Mouse (Mus musculus): ENCODE measurements at regions not wholly inside any gene's neighbourhood (a gene's known extent, or its start where the extent isn't known, plus 50 kb on each side); places are given as distances from the start of the nearest gene placed in this dataset.

GRCm38 (mm10) chr11:64884518-64884917 lies 94.3 kb upstream of the Elac2 start:
- Histone ChIP-seq H3K27me3 (ENCODE audit: control insufficient read depth, insufficient read depth, low read length) (no peaks in the 10 kb centered on the region), H3K9me3 (ENCODE audit: control insufficient read depth, low read depth, low read length) (no peaks in the 10 kb centered on the region), H3K4me3 (ENCODE audit: low read depth, low read length) (no peak overlapping the region), H3K9ac (replicated peaks; ENCODE audit: low read depth, low read length) (no peak overlapping the region), H3K4me1 (ENCODE audit: control insufficient read depth, insufficient read depth, low read length) (no peaks in the 10 kb centered on the region), H3K4me2 (replicated peaks; ENCODE audit: low read depth, low read length) (no peak overlapping the region), H3K27ac (ENCODE audit: low read length) (no peak overlapping the region), H3K36me3 (ENCODE audit: control insufficient read depth, insufficient read depth, low read length) (no peaks in the 10 kb centered on the region)
- no peak for ATAC-seq (ENCODE audit: insufficient number of reproducible peaks, insufficient read depth, low FRiP score, low read depth)
- WGBS, result 61% methylated on average over 2 of the region's 2 CpGs

GRCm38 (mm10) chr11:64889335-64890020 lies 89.4 kb upstream of the Elac2 start:
- ATAC-seq (ENCODE audit: insufficient number of reproducible peaks, insufficient read depth, low FRiP score, low read depth), result no peak
- Histone ChIP-seq H3K4me3 (ENCODE audit: low read depth, low read length) (no peak overlapping the region), H3K9me3 (ENCODE audit: control insufficient read depth, low read depth, low read length) (no peaks in the 10 kb centered on the region), H3K4me1 (ENCODE audit: control insufficient read depth, insufficient read depth, low read length) (no peaks in the 10 kb centered on the region), H3K9ac (replicated peaks; ENCODE audit: low read depth, low read length) (no peak overlapping the region), H3K36me3 (ENCODE audit: control insufficient read depth, insufficient read depth, low read length) (no peaks in the 10 kb centered on the region), H3K27me3 (ENCODE audit: control insufficient read depth, insufficient read depth, low read length) (no peaks in the 10 kb centered on the region), H3K4me2 (replicated peaks; ENCODE audit: low read depth, low read length) (no peak overlapping the region), H3K27ac (ENCODE audit: low read length) (no peak overlapping the region)
- 35% methylated on average over 11 of the region's 11 CpGs for WGBS

DNA sequence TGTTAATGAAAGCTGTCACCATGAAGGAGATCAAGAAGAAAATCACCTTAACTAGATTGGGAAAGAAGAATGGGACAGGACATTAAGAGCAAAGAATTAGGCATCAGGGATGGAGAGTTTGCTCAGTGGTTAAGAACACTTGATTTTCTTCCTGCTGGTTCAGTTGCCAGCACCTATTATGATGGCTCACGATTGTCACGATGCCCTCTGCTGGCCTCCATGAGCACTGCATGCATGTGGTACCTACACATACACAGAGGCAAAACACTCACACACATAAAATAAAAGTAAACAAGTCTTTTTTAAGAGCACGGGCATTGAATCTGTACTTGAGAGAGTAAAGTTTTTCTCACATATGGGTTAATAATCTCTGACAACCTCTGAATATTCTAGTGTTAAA lies 88.1 kb upstream of the Elac2 start:
- H3K27ac ChIP-seq (ENCODE audit: low read length), result no peak overlapping the region
- 52% methylated on average over 3 of the region's 3 CpGs for WGBS
- H3K9ac ChIP-seq (replicated peaks; ENCODE audit: low read depth, low read length), result no peak overlapping the region
- H3K4me1 ChIP-seq (ENCODE audit: control insufficient read depth, insufficient read depth, low read length), result no peaks in the 10 kb centered on the region
- no peak for ATAC-seq (ENCODE audit: insufficient number of reproducible peaks, insufficient read depth, low FRiP score, low read depth)
- H3K27me3 ChIP-seq (ENCODE audit: control insufficient read depth, insufficient read depth, low read length), result no peaks in the 10 kb centered on the region
- H3K36me3 ChIP-seq (ENCODE audit: control insufficient read depth, insufficient read depth, low read length), result no peaks in the 10 kb centered on the region
- no peak overlapping the region for H3K4me2 ChIP-seq (replicated peaks; ENCODE audit: low read depth, low read length)
- H3K9me3 ChIP-seq (ENCODE audit: control insufficient read depth, low read depth, low read length), result no peaks in the 10 kb centered on the region
- H3K4me3 ChIP-seq (ENCODE audit: low read depth, low read length), result no peak overlapping the region

DNA sequence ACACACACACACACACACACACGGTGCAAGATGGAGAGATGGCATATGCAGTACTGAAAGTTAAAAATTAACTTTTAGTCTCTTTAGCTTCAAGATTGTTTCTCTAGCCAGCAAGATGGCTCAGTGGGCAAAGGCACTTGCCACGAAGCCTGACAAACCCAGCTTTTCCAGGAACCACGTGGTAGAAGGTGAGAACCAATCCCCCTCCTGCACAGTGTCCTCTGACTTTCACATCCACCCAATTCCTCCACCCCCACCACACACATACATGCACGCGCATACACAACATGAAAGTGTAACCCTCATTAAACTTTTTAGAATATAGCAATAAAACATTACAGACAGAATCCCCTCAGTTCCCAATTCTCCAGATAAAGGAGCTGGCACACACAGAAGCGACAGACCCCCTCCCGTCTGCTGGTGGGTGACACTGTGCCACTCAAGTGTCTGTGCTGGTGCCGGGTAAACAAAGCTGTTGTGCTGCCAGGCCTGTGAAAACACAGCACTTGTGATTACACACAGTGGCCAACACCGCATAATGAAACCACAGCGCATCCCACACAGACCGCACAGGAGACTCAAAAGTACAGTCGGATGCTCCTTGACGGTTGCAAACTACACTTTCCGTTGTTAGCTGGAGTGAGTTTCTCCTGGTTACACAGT lies 82.9 kb upstream of the Elac2 start:
- no peak for ATAC-seq (ENCODE audit: insufficient number of reproducible peaks, insufficient read depth, low FRiP score, low read depth)
- Histone ChIP-seq H3K36me3 (ENCODE audit: control insufficient read depth, insufficient read depth, low read length) (no peaks in the 10 kb centered on the region), H3K9ac (replicated peaks; ENCODE audit: low read depth, low read length) (no peak overlapping the region), H3K27me3 (ENCODE audit: control insufficient read depth, insufficient read depth, low read length) (no peaks in the 10 kb centered on the region), H3K9me3 (ENCODE audit: control insufficient read depth, low read depth, low read length) (no peaks in the 10 kb centered on the region), H3K4me3 (ENCODE audit: low read depth, low read length) (no peak overlapping the region), H3K4me1 (ENCODE audit: control insufficient read depth, insufficient read depth, low read length) (no peaks in the 10 kb centered on the region), H3K27ac (ENCODE audit: low read length) (no peak overlapping the region), H3K4me2 (replicated peaks; ENCODE audit: low read depth, low read length) (no peak overlapping the region)
- WGBS, result 81% methylated on average over 14 of the region's 14 CpGs

DNA sequence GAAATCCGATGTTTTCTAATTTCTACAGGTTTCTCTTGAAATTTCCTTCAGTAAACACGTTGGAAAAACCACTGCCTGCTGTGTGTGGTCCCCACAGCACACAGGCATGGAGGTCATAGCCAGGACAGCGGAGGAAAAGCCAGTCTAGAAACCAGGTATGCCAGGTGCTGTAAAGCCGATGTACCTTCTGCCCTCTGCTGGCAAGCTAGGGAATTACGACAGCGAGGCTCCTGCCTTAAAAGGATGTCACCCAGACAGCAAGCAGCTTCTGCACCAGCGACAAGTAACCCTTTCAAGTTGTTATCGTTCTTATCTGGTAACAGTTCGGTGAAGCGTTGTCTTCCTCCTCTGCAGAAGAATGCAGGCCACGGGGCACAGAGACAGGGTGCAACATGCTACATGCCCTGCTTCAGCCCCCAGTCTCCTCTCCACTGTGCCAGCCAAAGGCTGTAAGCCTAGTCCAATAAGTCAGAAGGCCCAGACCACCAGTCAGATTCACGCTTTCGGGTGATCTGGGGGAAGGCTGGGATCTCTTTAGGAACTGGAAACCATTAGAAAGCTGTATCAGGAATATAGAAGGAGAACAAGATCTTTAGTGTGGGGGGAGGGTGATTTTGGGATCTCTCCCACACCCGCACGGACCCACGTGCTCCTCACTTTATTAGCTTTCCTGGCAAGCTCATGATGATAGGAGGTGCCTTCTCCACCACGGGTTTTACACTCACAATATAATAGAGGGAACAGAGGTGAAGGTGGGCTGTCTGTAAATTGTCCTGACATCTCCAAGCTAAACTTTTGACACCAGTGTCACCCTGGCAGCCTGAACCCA lies 79.9 kb upstream of the Elac2 start:
- H3K4me1 ChIP-seq (ENCODE audit: control insufficient read depth, insufficient read depth, low read length), result no peaks in the 10 kb centered on the region
- H3K27me3 ChIP-seq (ENCODE audit: control insufficient read depth, insufficient read depth, low read length), result no peaks in the 10 kb centered on the region
- H3K27ac ChIP-seq (ENCODE audit: low read length), result no peak overlapping the region
- no peak for ATAC-seq (ENCODE audit: insufficient number of reproducible peaks, insufficient read depth, low FRiP score, low read depth)
- 23% methylated on average over 17 of the region's 17 CpGs for WGBS
- no peaks in the 10 kb centered on the region for H3K36me3 ChIP-seq (ENCODE audit: control insufficient read depth, insufficient read depth, low read length)
- H3K9me3 ChIP-seq (ENCODE audit: control insufficient read depth, low read depth, low read length), result no peaks in the 10 kb centered on the region
- H3K9ac ChIP-seq (replicated peaks; ENCODE audit: low read depth, low read length), result no peak overlapping the region
- no peak overlapping the region for H3K4me3 ChIP-seq (ENCODE audit: low read depth, low read length)
- H3K4me2 ChIP-seq (replicated peaks; ENCODE audit: low read depth, low read length), result no peak overlapping the region

- H3K4me3 ChIP-seq (ENCODE audit: low read depth, low read length), result no peak overlapping the region
- H3K9me3 ChIP-seq (ENCODE audit: control insufficient read depth, low read depth, low read length), result no peaks in the 10 kb centered on the region
- H3K4me2 ChIP-seq (replicated peaks; ENCODE audit: low read depth, low read length), result no peak overlapping the region
- no peaks in the 10 kb centered on the region for H3K36me3 ChIP-seq (ENCODE audit: control insufficient read depth, insufficient read depth, low read length)
- H3K27ac ChIP-seq (ENCODE audit: low read length), result no peak overlapping the region
- no peak overlapping the region for H3K9ac ChIP-seq (replicated peaks; ENCODE audit: low read depth, low read length)
- 36% methylated on average over 15 of the region's 15 CpGs for WGBS
- ATAC-seq (ENCODE audit: insufficient number of reproducible peaks, insufficient read depth, low FRiP score, low read depth), result no peak
- H3K4me1 ChIP-seq (ENCODE audit: control insufficient read depth, insufficient read depth, low read length), result no peaks in the 10 kb centered on the region
- H3K27me3 ChIP-seq (ENCODE audit: control insufficient read depth, insufficient read depth, low read length), result no peaks in the 10 kb centered on the region
Observed at GRCm38 (mm10) chr11:64899587-64900278, 79.1 kb upstream of the Elac2 start.

GRCm38 (mm10) chr11:64916783-64917182 lies 62.1 kb upstream of the Elac2 start:
- H3K4me1 ChIP-seq (ENCODE audit: control insufficient read depth, insufficient read depth, low read length), result no peaks in the 10 kb centered on the region
- H3K9me3 ChIP-seq (ENCODE audit: control insufficient read depth, low read depth, low read length), result no peaks in the 10 kb centered on the region
- no peaks in the 10 kb centered on the region for H3K27me3 ChIP-seq (ENCODE audit: control insufficient read depth, insufficient read depth, low read length)
- WGBS, result 39% methylated on average over 8 of the region's 8 CpGs
- H3K4me3 ChIP-seq (ENCODE audit: low read depth, low read length), result no peak overlapping the region
- no peak overlapping the region for H3K9ac ChIP-seq (replicated peaks; ENCODE audit: low read depth, low read length)
- no peak overlapping the region for H3K4me2 ChIP-seq (replicated peaks; ENCODE audit: low read depth, low read length)
- no peaks in the 10 kb centered on the region for H3K36me3 ChIP-seq (ENCODE audit: control insufficient read depth, insufficient read depth, low read length)
- no peak overlapping the region for H3K27ac ChIP-seq (ENCODE audit: low read length)
- ATAC-seq (ENCODE audit: insufficient number of reproducible peaks, insufficient read depth, low FRiP score, low read depth), result no peak

- WGBS, result 83% methylated on average over 4 of the region's 4 CpGs
- Histone ChIP-seq H3K9ac (replicated peaks; ENCODE audit: low read depth, low read length) (no peak overlapping the region), H3K36me3 (ENCODE audit: control insufficient read depth, insufficient read depth, low read length) (no peaks in the 10 kb centered on the region), H3K9me3 (ENCODE audit: control insufficient read depth, low read depth, low read length) (no peaks in the 10 kb centered on the region), H3K27ac (ENCODE audit: low read length) (no peak overlapping the region), H3K4me2 (replicated peaks; ENCODE audit: low read depth, low read length) (no peak overlapping the region), H3K27me3 (ENCODE audit: control insufficient read depth, insufficient read depth, low read length) (no peaks in the 10 kb centered on the region), H3K4me3 (ENCODE audit: low read depth, low read length) (no peak overlapping the region), H3K4me1 (ENCODE audit: control insufficient read depth, insufficient read depth, low read length) (no peaks in the 10 kb centered on the region)
- no peak for ATAC-seq (ENCODE audit: insufficient number of reproducible peaks, insufficient read depth, low FRiP score, low read depth)
Observed at GRCm38 (mm10) chr11:64917301-64917700, 61.5 kb upstream of the Elac2 start.

Data from stomach, embryonic 14.5 days (tissue).